Mouse (Mus musculus): Measurements from ENCODE around the gene Lhfp. TPM values are rescaled to one million over a fixed set of nuclear protein-coding genes. Genes with fewer than 3 reads are reported as not detected.

Gene Lhfp
- polyA plus RNA-seq, 3 experiments from 2014 or later = not detected

DNA sequence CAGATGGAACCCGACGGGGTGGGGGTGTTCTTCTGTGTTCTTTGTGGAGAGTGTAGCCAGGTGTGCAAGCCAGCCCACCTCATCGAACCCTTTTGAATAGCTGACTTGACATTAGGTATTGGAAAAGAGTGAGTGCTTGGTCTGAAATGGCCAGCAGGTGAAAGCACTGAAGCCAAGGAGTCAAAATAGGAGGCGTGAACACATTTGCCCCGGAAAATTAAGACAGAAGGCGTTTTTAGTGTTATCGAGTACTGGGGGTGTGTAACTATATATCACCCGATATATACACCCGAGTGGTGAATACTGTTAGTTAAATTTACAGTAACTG is 876 bp downstream of the Lhfp start:
- ATAC-seq = no peak

- no peak for ATAC-seq
Measured at GRCm38 (mm10) chr3:53043206-53043780, 2.0 kb downstream of the Lhfp start.

GRCm38 (mm10) chr3:53044238-53044637 is 2.9 kb downstream of the Lhfp start:
- no peak for ATAC-seq

DNA sequence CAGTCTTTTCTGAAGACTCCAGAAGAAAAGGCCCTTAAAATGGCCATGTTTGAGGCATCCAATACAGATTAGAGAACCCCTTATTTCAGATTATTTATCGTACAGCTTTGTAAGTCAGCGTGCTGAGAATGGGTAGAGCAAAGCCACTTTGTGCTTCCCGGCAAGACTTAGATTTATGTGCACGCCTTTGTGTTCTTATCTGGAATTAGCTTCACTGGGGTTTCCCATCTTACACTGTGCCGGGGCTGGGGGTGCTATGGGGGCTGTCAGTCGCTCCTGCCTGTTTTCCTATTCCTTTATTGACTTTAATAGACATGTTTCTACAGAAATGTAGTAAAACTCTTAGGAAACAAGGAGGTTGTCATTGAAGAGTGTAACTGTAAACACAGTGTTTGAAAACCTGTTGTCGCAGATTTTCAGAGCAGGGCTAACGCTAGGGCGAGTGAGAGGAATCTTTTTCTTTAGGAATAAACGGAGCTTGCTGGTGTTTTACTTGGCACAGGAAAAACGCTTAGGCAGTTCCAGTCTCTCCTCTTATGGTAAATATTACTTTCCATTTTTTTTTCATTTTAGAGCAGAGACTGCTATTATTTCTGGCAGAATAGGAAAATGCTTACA is 3.5 kb downstream of the Lhfp start:
- ATAC-seq = no peak

DNA sequence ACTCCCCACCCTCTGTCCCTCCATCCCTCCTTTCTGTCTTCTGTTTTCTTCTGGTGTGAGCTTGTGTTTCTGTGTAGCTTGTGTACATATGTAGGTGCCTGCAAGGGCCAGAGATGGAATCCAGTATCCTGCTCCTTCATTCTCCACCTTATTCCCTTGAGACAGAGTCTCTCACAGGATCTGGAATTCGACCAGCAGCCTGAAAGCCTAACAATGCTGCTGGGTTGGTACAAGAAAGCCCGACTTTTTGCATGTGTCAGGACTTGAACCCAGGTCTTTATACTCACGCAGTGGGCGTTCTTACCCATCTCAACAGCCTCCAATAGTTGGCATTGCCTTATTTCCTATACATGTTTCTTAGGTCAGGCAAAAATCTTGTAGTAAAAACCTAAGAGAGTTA is 4.4 kb downstream of the Lhfp start:
- no peak for ATAC-seq

DNA sequence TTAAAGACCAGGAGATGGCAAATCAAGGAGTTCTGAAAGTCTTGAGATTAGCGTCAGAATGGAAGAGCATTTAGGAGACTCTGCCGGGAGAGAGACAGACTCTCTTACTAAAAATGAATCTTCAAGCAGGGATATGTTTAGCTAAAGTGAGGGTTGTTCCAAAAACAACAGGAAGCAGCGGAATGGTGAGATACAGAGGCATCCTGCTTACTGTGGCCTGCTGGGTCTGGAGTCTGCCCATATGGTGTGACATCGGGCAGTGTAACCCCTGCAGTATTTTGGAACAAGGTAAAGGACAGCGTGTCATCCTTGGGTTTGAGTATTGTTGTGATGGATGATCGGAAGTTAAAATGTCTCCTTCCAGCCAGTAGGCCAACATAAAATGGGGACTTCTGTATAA is 5.0 kb downstream of the Lhfp start:
- no peak for ATAC-seq

DNA sequence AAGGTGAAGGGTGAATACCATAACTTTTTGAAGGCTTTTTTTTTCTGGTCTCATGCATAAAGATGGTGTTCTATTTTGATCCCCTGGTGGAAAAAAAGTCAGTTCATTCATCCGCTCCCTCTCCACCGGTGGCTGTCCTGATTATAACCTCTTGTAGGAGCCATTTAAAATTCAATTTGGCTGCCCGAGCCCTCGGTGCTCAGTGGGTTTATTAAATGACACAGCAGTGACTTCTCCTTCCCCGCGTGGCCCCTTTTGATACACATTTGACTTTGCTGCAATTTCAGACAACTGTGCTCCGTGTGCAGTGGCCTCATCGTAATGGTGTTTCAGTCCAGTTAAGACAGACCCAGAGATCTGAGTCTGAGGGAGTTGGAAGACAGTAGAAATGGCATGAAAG is 11.1 kb downstream of the Lhfp start:
- no peak for ATAC-seq

DNA sequence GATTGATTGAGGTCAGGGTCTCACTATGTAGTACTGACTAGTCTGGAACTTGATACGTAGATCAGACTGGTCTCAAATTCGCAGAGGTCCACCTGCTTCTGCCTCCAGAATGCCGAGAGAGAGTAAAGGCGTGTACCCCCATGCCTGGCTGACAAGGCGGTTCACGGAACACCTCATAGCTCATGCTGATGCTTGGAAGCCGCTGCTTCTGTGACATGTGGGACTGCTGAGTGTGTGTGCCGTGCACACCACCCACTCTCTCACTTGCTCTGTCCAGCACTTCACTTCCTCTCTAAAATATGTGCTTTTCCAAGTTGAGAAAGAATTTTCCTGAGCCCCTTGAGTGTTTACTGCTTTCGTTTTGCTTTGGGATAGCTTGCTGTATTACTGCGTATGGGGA is 15.1 kb downstream of the Lhfp start:
- ATAC-seq = no peak

GRCm38 (mm10) chr3:53059959-53060358 is 18.6 kb downstream of the Lhfp start:
- ATAC-seq = no peak

- ATAC-seq = no peak
Measured at GRCm38 (mm10) chr3:53063423-53064147, 22.3 kb downstream of the Lhfp start.

GRCm38 (mm10) chr3:53065267-53066094 is 24.2 kb downstream of the Lhfp start:
- ATAC-seq = no peak

GRCm38 (mm10) chr3:53066095-53066372 is 24.7 kb downstream of the Lhfp start:
- ATAC-seq = no peak

GRCm38 (mm10) chr3:53068399-53068798 is 27.1 kb downstream of the Lhfp start:
- no peak for ATAC-seq

DNA sequence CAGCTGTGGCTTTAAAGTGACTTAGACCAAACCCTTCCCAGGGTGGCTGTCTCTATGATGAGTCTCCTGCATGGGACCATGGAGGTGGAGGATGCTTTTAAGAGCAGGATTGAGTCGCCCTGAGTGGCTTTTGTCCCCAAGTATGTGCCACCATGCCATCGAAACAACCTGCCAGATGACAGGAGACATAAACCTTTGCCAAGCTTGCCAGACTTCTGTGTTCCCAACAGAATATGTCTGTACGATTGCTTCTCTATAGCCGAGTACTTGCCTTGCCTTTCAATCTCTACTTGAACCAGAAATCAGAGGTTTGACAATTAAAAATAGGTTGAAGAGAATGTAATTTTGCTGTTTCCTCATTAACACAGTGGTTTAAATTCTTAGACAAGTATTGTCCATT is 32.9 kb downstream of the Lhfp start:
- no peak for ATAC-seq

DNA sequence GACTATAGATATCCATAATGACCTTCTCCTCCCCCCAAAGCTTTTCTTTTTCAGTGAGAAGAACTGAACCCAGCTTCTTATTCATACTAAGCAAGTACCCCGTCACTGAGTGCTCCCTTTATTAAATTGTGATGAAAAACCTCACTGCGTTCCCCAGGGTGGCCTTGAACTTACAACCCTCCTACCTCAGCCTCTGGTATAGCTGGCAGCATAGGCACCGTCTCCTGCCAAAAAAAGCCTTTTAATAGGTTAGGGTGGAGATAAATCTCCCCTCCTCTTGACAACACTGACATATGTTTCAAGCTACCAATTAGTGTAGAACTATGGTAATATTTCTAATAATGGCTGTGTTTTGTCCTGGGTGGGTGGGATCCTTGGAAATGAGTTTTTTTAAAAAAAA is 33.4 kb downstream of the Lhfp start:
- no peak for ATAC-seq

DNA sequence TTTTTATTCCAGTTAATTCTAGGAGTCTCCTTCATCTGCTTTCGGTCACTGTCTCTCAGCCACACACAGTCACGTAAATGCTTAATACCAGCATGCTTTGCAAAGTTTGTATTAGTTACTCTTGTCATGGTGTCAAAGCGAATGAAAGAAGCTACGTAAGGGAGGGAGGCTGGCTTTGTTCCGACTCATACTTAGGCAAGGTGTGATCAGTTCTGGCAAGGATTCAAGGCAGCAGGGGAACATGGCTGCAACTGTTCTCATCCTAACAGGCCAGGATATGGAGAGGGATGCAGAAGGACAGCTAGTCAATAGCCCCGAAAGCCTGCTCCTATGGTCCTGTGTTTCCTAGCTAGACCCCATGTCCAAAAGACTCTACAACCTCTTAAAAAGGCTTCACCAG is 39.0 kb downstream of the Lhfp start:
- ATAC-seq = no peak

DNA sequence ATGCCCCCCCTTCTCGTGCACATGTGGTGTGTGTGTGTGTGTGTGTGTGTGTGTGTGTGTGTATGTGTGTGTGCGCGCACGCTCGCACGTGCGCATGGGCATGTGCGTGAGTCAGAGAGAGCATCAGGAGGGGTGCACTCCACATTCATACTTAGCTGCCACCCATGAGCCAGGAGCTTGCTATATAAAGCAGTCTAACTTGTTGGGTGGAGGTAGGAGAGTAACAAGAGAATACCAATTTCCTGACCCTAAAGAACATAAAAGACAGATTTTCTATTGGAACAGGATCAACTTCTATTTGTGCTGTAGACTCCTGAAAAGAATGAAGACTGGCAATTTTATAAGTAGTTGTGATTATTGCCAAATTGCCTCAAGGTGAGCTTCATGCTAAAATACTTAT is 39.4 kb downstream of the Lhfp start:
- no peak for ATAC-seq

GRCm38 (mm10) chr3:53083717-53084116 is 42.4 kb downstream of the Lhfp start:
- no peak for ATAC-seq

GRCm38 (mm10) chr3:53084806-53085205 is 43.5 kb downstream of the Lhfp start:
- no peak for ATAC-seq

- no peak for ATAC-seq
Measured at GRCm38 (mm10) chr3:53086481-53087155, 45.3 kb downstream of the Lhfp start.

DNA sequence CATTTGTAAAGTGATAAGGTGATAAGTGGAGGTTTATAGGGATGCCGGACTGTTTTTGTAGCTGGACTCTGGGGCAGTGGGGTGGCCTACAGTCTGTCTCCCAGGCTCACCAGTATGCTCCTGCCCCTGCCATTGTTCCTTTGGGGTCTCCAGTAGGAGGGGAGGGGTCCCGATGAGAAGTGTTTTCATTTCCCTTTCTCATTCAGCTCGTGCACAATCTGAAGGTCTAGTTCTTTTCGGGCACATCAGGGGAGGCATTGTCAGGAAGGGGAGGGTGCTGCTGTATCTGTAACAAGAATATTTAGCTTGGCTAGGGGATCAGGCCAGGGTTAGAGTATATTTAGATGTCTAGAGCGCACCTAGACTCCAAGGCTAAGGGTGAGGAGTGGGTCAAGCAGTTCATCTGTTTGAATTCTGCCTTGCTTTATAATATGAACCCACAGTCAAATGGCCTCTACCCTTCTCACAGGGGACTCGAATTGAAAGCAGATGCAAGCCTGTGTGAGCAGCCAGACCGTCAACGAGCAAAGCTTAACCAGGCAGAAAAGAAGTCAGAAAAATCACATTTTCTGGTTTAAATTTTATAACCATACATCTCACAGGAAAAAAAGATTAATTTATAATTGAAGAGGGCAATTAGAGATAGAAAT is 46.0 kb downstream of the Lhfp start:
- no peak for ATAC-seq

- no peak for ATAC-seq
Measured at GRCm38 (mm10) chr3:53089921-53090320, 48.6 kb downstream of the Lhfp start.

DNA sequence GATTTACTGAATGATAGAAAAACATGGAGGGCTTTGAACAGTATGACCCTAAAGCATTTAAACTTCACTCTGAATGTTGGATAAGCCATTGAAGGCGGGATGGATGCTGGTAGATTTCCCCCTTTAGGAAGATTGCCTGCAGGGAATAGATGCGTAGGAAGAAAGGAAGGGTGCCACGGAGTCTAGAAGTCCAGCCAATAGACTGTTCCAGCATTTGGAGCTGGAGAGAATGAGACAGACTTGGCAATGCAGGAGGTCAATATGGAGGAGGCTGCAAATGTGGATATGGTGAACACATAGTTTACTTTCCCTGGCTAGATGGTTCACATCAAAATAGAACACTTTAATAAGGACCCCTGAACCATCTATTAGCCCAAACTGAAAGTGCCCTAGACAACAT is 58.9 kb downstream of the Lhfp start:
- ATAC-seq = no peak
